Mouse (Mus musculus) right cerebral cortex, postnatal 14 days (tissue): ENCODE data around the gene Hlx.

Experiments
- DNase-seq: peaks from one replicate; pipeline ENCODE4 v3.0.0; 2022

The Hlx gene

DNA sequence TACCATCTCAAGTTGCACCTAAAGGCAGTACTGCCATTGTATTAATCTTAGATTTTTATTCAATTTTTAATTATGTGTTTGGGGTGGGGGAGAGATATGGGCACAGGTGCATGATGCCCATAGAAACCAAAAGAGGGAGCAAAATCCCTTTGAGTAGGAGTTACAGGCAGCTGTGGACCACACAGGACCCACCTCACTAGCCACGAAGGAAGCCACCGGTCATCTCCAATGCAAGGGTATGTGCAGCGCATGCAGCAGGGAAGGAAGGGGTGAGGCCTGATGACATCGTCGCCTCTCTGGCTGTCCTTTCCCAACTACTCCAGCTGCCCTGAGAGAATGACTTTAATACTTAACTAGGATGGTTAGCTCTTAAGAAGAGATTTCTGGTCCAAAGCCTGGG, 18.7 kb downstream of the Hlx start:
- DNase-seq, result no peak

GRCm38 (mm10) chr1:184707532-184708248, 24.7 kb downstream of the Hlx start:
- DNase-seq, result no peak

GRCm38 (mm10) chr1:184704901-184705300, 27.5 kb downstream of the Hlx start:
- no peak for DNase-seq

DNA sequence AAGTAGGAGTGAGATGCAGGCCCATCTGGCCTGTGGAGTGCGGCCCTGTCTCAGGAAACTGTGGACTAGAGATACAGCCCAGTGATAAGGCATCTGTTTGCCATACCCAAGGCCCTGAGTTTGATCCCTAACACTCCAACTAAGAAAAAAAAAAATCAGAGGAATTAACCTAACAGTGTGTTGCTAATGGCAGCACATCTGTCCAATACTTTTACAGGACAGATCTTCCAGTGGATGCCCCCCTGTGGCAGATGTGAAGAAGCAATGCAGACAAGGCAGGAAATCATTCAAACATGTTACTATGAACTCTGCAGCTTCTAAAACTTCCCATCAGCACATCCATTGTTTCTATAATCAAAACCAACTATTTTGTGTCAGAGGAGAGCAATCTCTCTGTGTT, 33.1 kb downstream of the Hlx start:
- DNase-seq, result no peak

GRCm38 (mm10) chr1:184695451-184695850, 37.0 kb downstream of the Hlx start:
- DNase-seq, result no peak

DNA sequence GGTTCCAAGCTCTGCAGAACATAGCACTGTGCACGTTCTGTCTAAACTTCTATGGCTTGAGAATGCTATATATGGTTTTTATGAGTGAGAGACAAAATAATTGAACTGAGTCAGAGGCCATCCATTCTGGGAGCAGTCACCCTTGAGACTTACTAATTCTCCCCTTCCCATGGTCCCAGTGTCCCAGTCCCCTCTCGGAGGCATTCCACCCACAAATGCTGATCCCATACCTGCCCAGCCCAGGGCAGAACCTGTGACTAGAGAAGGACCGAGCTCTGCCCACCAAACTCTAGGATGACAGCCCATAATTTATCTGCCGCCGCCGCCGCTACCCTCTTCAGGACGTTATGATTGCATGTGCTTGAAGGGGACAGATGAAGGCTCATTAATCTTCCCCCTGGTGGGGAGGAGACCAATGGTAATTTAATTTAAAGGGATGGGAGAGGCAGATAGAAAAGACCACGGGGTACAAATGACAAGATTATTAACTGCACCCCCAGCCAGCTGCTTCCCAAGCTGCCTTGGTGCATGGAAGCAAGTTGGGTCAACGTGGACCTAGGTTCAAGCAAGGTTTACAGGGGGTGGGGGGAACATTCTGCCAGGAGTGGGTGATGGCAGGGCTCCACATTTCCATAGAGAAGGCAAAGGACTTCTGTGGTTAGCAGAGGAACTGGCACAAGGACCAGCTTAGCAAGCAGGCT, 40.1 kb downstream of the Hlx start:
- no peak for DNase-seq

DNA sequence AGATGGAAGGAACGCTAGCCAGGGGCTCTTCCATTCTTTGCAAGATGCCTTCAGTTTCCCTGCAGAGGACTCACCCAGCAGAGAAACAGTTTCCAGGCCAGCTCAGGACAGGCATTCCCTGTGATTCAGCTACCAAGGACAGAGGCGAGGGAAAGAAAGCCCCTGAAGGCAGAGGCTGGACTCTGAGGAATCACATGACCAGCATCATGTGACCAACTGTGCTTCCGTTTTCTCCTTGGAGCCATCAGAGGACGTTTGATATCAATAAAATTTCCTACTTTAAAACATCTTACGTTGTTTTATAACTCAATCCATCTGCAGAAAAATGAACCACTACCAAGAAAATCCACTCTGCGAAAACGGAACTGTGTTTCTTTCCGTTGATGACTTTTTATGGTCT, 41.2 kb downstream of the Hlx start:
- no peak for DNase-seq

- no peak for DNase-seq
Observed at GRCm38 (mm10) chr1:184688026-184688425, 44.4 kb downstream of the Hlx start.

GRCm38 (mm10) chr1:184687512-184687911, 44.9 kb downstream of the Hlx start:
- no peak for DNase-seq

- no peak for DNase-seq
Observed at GRCm38 (mm10) chr1:184683541-184683940, 48.9 kb downstream of the Hlx start.

GRCm38 (mm10) chr1:184679416-184679965, 52.9 kb downstream of the Hlx start:
- DNase-seq, result no peak

GRCm38 (mm10) chr1:184677641-184678040, 54.8 kb downstream of the Hlx start:
- DNase-seq, result no peak
